Mouse (Mus musculus) ES-Bruce4 (cell line): ENCODE results near the gene Dph5.

Experiments used
- CTCF ChIP-seq: IDR thresholded peaks from one replicate; pipeline ENCODE4 v1.8.1; 2011; ENCODE audit warnings: low read depth, low read length
- POLR2A ChIP-seq: IDR thresholded peaks from one replicate; pipeline ENCODE4 v1.8.1; 2011; ENCODE audit warnings: low read length; ENCODE audit not compliant: insufficient read depth

GRCm38 (mm10) chr3:115887427-115888309 lies at the start of gene Dph5:
- TF ChIP-seq CTCF (no peak), POLR2A (no peak)
